Mouse (Mus musculus): Measurements from ENCODE around the gene Dtnb. TPM values are rescaled to one million over a fixed set of nuclear protein-coding genes. Genes with fewer than 3 reads are reported as not detected.

Dtnb gene
- polyA plus RNA-seq, 1 experiment from 2014 or later = 36.0 TPM

DNA sequence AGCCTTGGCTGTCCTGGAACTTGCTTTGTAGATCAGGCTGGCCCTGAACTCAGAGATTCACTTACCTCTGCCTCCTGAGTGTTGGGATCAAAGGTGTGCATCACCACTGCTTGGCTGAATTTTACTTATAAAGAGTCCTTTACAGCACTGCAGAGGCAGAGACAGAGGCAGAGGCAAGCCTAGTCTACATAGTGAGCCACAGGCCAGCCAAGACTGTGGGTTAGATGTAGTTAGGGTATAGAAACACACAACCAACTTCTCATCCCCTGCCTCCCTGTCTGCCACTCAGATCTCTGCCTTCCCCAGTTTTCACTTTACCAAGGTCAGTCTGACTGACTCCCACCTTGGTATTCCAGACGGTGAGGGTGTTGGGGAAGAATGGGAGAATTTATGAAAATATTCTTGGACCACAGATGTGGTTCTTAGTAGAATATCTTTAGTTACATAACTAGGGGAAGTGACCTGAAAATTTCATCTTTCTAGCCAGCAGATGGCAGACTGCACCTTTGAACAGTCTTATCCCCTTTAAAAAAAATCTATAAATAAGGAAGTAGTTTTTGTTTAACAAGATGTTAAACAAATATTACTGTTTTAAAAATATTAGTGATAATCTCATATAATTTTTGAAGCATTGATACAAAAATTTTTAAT is 88.9 kb downstream of the Dtnb start:
- 0 out of 2 replicates have a peak, but pooled peaks cover 2% of the 10 kb centered on the region for H3K4me1 ChIP-seq (replicated peaks; ENCODE audit: control insufficient read depth, insufficient read depth, low read length)
- no peak overlapping the region for H3K4me3 ChIP-seq (ENCODE audit: low read depth, low read length)
- WGBS = 79% methylated on average over 1 of the region's 1 CpGs
- H3K9me3 ChIP-seq (ENCODE audit: control insufficient read depth, low read length) = no peaks in the 10 kb centered on the region
- H3K9ac ChIP-seq (ENCODE audit: low read depth, low read length) = no peak overlapping the region
- no peak overlapping the region for H3K27ac ChIP-seq (ENCODE audit: low read depth, low read length)
- H3K4me2 ChIP-seq (replicated peaks; ENCODE audit: low read depth, low read length) = no peak overlapping the region
- ATAC-seq (ENCODE audit: low FRiP score) (no peak), DNase-seq (ENCODE audit: low spot score) (peak; percentile 39)
- H3K36me3 ChIP-seq (ENCODE audit: control insufficient read depth, insufficient read depth, low read length) = no peaks in the 10 kb centered on the region
- no peaks in the 10 kb centered on the region for H3K27me3 ChIP-seq (ENCODE audit: control insufficient read depth, insufficient read depth, low read length)

DNA sequence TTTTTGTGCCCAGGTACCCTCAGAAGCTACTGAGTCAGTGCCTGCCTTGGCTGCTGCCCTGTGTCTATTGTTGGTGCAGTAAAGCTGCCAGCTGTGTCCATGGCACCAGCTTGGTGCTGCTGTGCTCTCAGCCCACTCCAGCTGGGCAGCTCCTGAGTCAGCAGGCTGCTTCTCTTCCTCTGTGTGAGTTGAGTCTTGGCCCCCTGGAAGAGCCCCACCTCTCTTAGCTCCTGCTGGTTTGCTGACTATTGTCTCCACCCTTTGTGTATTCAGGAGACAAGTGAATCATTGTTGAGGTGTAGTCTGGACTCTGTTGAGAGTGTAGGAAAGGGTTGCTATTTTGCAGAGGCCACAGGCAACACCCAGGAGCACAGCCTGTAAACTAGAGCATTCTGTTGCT is 90.5 kb downstream of the Dtnb start:
- DNase-seq (ENCODE audit: low spot score) (no peak), ATAC-seq (ENCODE audit: low FRiP score) (no peak)
- no peak overlapping the region for H3K9ac ChIP-seq (ENCODE audit: low read depth, low read length)
- H3K36me3 ChIP-seq (ENCODE audit: control insufficient read depth, insufficient read depth, low read length) = no peaks in the 10 kb centered on the region
- H3K27ac ChIP-seq (ENCODE audit: low read depth, low read length) = no peak overlapping the region
- H3K4me1 ChIP-seq (replicated peaks; ENCODE audit: control insufficient read depth, insufficient read depth, low read length) = 0 out of 2 replicates have a peak, but pooled peaks cover 2% of the 10 kb centered on the region
- H3K27me3 ChIP-seq (ENCODE audit: control insufficient read depth, insufficient read depth, low read length) = no peaks in the 10 kb centered on the region
- H3K9me3 ChIP-seq (ENCODE audit: control insufficient read depth, low read length) = no peaks in the 10 kb centered on the region
- no peak overlapping the region for H3K4me2 ChIP-seq (replicated peaks; ENCODE audit: low read depth, low read length)
- H3K4me3 ChIP-seq (ENCODE audit: low read depth, low read length) = no peak overlapping the region

DNA sequence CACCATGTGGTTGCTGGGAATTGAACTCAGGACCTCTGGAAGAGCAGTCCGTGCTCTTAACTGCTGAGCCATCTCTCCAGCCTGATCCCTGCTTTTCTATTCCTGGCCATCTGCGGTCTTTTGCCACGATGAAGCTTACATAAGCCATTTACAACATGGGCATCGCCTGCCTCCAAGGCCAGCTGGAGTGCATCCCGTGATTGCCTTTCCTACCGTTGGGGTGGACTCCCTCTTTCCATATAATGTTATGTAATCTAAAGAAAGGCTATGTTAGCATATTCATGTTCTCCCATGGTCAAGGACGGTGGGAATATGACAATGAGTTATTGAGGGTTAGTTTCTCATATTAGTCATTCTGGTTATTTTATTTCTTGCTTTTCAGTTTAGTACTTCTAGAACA is 91.2 kb downstream of the Dtnb start:
- DNase-seq (ENCODE audit: low spot score) (no peak), ATAC-seq (ENCODE audit: low FRiP score) (no peak)
- WGBS = 92% methylated on average over 7 of the region's 7 CpGs
- H3K36me3 ChIP-seq (ENCODE audit: control insufficient read depth, insufficient read depth, low read length) = no peaks in the 10 kb centered on the region
- no peak overlapping the region for H3K9ac ChIP-seq (ENCODE audit: low read depth, low read length)
- no peak overlapping the region for H3K4me3 ChIP-seq (ENCODE audit: low read depth, low read length)
- H3K4me1 ChIP-seq (replicated peaks; ENCODE audit: control insufficient read depth, insufficient read depth, low read length) = 0 out of 2 replicates have a peak, but pooled peaks cover 2% of the 10 kb centered on the region
- no peak overlapping the region for H3K27ac ChIP-seq (ENCODE audit: low read depth, low read length)
- no peaks in the 10 kb centered on the region for H3K9me3 ChIP-seq (ENCODE audit: control insufficient read depth, low read length)
- H3K4me2 ChIP-seq (replicated peaks; ENCODE audit: low read depth, low read length) = no peak overlapping the region
- no peaks in the 10 kb centered on the region for H3K27me3 ChIP-seq (ENCODE audit: control insufficient read depth, insufficient read depth, low read length)

DNA sequence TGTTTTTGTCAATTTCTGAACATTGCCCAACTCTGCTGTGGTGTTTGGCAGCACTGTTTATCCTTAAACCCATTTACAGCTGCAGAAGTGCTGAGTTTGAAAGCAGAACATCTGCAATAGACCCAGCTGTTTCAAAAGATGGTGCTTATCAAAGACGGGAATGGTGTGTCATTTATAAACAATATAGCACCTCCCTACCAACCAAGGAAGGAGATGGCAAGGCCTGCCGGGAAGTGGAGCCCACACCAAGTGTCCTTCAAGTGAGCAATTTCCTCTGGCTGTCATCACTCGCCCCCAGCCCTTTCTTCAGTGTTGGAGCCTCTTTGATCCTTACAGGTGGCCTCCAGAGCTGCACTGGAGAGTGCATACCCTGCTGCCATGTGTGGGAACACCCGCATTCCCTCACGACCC is 97.8 kb downstream of the Dtnb start:
- no peaks in the 10 kb centered on the region for H3K36me3 ChIP-seq (ENCODE audit: control insufficient read depth, insufficient read depth, low read length)
- no peaks in the 10 kb centered on the region for H3K9me3 ChIP-seq (ENCODE audit: control insufficient read depth, low read length)
- no peaks in the 10 kb centered on the region for H3K27me3 ChIP-seq (ENCODE audit: control insufficient read depth, insufficient read depth, low read length)
- DNase-seq (ENCODE audit: low spot score) (peak; percentile 32), ATAC-seq (ENCODE audit: low FRiP score) (no peak)
- no peak overlapping the region for H3K4me2 ChIP-seq (replicated peaks; ENCODE audit: low read depth, low read length)
- H3K4me1 ChIP-seq (replicated peaks; ENCODE audit: control insufficient read depth, insufficient read depth, low read length) = no peaks in the 10 kb centered on the region; the same call in 1 of the 2 replicates
- no peak overlapping the region for H3K9ac ChIP-seq (ENCODE audit: low read depth, low read length)
- WGBS = 38% methylated on average over 5 of the region's 5 CpGs
- no peak overlapping the region for H3K4me3 ChIP-seq (ENCODE audit: low read depth, low read length)
- no peak overlapping the region for H3K27ac ChIP-seq (ENCODE audit: low read depth, low read length)

DNA sequence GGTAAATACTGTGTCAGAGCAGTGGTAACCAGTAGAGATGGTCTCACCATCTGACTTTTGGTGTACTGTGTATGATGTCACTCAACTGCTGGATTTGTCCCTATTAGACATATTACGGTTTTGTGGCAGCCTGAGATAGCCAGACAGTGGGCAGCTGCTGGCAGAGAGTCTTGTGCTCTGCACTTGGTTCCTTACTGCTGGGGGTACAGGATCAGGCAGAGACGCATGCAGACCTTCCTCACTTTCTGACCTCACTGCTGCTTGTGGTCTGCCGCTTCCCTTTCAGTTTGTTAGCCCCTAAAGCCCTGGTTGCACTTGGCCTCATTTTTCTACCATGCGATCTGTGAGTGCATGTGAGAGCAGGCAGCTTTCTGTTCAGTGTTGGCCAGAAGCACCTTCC is 98.9 kb downstream of the Dtnb start:
- Histone ChIP-seq H3K4me3 (ENCODE audit: low read depth, low read length) (no peak overlapping the region), H3K27ac (ENCODE audit: low read depth, low read length) (no peak overlapping the region), H3K9ac (ENCODE audit: low read depth, low read length) (no peak overlapping the region), H3K4me2 (replicated peaks; ENCODE audit: low read depth, low read length) (no peak overlapping the region), H3K9me3 (ENCODE audit: control insufficient read depth, low read length) (no peaks in the 10 kb centered on the region), H3K4me1 (replicated peaks; ENCODE audit: control insufficient read depth, insufficient read depth, low read length) (no peaks in the 10 kb centered on the region; the same call in 1 of the 2 replicates), H3K36me3 (ENCODE audit: control insufficient read depth, insufficient read depth, low read length) (no peaks in the 10 kb centered on the region), H3K27me3 (ENCODE audit: control insufficient read depth, insufficient read depth, low read length) (no peaks in the 10 kb centered on the region)
- ATAC-seq (ENCODE audit: low FRiP score) (no peak), DNase-seq (ENCODE audit: low spot score) (no peak)
- 81% methylated on average over 4 of the region's 4 CpGs for WGBS

DNA sequence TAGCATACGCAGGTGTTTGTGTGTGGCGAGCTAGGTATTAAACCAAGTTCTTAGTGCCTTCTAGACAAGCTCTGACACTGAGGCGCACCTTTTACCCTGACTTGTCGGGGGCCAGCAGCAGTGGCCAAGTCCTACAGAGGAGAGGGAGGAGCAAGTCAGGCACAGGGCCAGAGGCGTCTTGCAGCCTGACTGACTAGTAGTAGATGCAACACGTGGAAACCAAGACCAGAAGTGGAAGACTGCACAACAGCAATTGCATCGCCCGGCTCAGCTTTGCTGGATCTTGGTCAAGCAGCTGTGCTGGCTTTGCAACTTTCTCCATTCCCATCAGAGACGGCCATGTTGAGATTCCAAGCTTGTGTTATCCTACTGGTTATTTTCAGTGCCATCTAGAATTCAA is 100.6 kb downstream of the Dtnb start:
- Histone ChIP-seq H3K27ac (ENCODE audit: low read depth, low read length) (no peak overlapping the region), H3K4me3 (ENCODE audit: low read depth, low read length) (no peak overlapping the region), H3K9ac (ENCODE audit: low read depth, low read length) (no peak overlapping the region), H3K36me3 (ENCODE audit: control insufficient read depth, insufficient read depth, low read length) (no peaks in the 10 kb centered on the region), H3K4me2 (replicated peaks; ENCODE audit: low read depth, low read length) (no peak overlapping the region), H3K27me3 (ENCODE audit: control insufficient read depth, insufficient read depth, low read length) (no peaks in the 10 kb centered on the region), H3K9me3 (ENCODE audit: control insufficient read depth, low read length) (no peaks in the 10 kb centered on the region), H3K4me1 (replicated peaks; ENCODE audit: control insufficient read depth, insufficient read depth, low read length) (no peaks in the 10 kb centered on the region; the same call in 1 of the 2 replicates)
- ATAC-seq (ENCODE audit: low FRiP score) (no peak), DNase-seq (ENCODE audit: low spot score) (no peak)
- WGBS = 92% methylated on average over 9 of the region's 9 CpGs

DNA sequence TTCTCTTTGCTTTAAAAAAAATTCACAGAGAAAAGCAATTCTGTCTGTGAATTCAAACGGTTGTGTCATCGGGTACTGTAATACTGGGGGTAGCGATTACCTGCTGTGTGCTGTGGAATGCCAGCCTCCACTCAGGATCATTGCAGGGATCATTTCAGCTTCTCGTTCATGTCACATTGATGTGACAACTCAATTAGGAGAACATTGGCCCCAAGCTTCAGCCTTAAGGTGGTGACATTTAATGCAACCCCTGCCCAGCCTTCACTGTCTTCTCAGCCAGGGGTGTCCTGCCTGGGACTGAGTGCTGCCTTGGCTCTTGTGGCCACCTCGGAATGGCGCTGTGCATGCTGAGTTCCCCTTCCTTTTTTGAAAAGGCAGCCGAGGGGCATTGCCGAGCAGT is 101.7 kb downstream of the Dtnb start:
- H3K4me2 ChIP-seq (replicated peaks; ENCODE audit: low read depth, low read length) = no peak overlapping the region
- no peaks in the 10 kb centered on the region for H3K27me3 ChIP-seq (ENCODE audit: control insufficient read depth, insufficient read depth, low read length)
- no peak overlapping the region for H3K9ac ChIP-seq (ENCODE audit: low read depth, low read length)
- no peak for ATAC-seq (ENCODE audit: low FRiP score)
- WGBS = 70% methylated on average over 8 of the region's 8 CpGs
- H3K4me1 ChIP-seq (replicated peaks; ENCODE audit: control insufficient read depth, insufficient read depth, low read length) = no peaks in the 10 kb centered on the region; the same call in 1 of the 2 replicates
- H3K27ac ChIP-seq (ENCODE audit: low read depth, low read length) = no peak overlapping the region
- H3K9me3 ChIP-seq (ENCODE audit: control insufficient read depth, low read length) = no peaks in the 10 kb centered on the region
- DNase-seq (ENCODE audit: low spot score) = no peak
- no peaks in the 10 kb centered on the region for H3K36me3 ChIP-seq (ENCODE audit: control insufficient read depth, insufficient read depth, low read length)
- no peak overlapping the region for H3K4me3 ChIP-seq (ENCODE audit: low read depth, low read length)

DNA sequence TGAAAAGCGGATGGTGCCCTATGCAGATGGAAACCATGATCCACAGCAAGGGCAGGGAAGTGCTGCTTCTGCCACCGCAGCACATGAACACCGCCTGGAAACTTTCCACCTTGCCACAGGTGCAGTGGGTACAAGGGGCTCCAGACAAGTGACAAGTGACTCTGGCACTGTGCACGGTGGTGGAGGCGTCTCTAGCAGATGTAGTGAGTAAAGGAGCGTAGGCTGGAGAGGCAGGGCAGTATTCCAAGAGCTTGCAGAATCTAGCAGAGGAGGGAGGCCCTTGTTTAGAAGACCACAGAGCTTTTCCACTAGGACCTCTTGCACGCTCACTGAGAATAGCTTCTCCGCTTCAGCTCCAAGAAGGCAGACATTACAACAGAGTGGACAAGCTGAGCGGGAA is 102.7 kb downstream of the Dtnb start:
- H3K9ac ChIP-seq (ENCODE audit: low read depth, low read length) = no peak overlapping the region
- H3K4me1 ChIP-seq (replicated peaks; ENCODE audit: control insufficient read depth, insufficient read depth, low read length) = no peaks in the 10 kb centered on the region; the same call in 1 of the 2 replicates
- no peak for ATAC-seq (ENCODE audit: low FRiP score)
- H3K27ac ChIP-seq (ENCODE audit: low read depth, low read length) = no peak overlapping the region
- no peak overlapping the region for H3K4me3 ChIP-seq (ENCODE audit: low read depth, low read length)
- WGBS = 92% methylated on average over 9 of the region's 9 CpGs
- no peaks in the 10 kb centered on the region for H3K9me3 ChIP-seq (ENCODE audit: control insufficient read depth, low read length)
- H3K27me3 ChIP-seq (ENCODE audit: control insufficient read depth, insufficient read depth, low read length) = no peaks in the 10 kb centered on the region
- H3K36me3 ChIP-seq (ENCODE audit: control insufficient read depth, insufficient read depth, low read length) = no peaks in the 10 kb centered on the region
- no peak for DNase-seq (ENCODE audit: low spot score)
- H3K4me2 ChIP-seq (replicated peaks; ENCODE audit: low read depth, low read length) = no peak overlapping the region

DNA sequence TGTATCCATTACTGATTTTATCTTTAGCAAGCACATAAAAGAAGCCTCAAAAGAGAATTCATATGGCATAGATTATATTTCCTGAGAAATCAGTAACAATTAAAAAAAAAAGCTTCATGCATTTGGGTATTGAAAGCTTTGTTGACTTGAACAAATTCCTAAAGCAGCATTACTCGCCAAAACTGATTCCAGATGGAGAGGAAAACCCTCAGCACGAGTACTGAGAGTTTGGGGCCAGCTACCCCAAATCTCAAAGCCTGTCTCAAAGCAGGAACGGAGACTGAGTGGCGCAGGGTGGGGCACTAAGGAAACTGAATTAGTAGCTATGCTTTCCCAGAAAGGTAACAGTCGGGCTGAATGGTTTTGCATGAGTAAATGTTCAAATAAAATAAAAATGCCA is 108.5 kb downstream of the Dtnb start:
- 82% methylated on average over 5 of the region's 5 CpGs for WGBS
- Histone ChIP-seq H3K4me3 (ENCODE audit: low read depth, low read length) (no peak overlapping the region), H3K4me1 (replicated peaks; ENCODE audit: control insufficient read depth, insufficient read depth, low read length) (no peaks in the 10 kb centered on the region), H3K27ac (ENCODE audit: low read depth, low read length) (no peak overlapping the region), H3K4me2 (replicated peaks; ENCODE audit: low read depth, low read length) (no peak overlapping the region), H3K27me3 (ENCODE audit: control insufficient read depth, insufficient read depth, low read length) (no peaks in the 10 kb centered on the region), H3K9me3 (ENCODE audit: control insufficient read depth, low read length) (no peaks in the 10 kb centered on the region), H3K36me3 (ENCODE audit: control insufficient read depth, insufficient read depth, low read length) (no peaks in the 10 kb centered on the region), H3K9ac (ENCODE audit: low read depth, low read length) (no peak overlapping the region)
- DNase-seq (ENCODE audit: low spot score) = no peak
- ATAC-seq (ENCODE audit: low FRiP score) = no peak

Measured in hindbrain, embryonic 11.5 days (tissue).